Mouse (Mus musculus) cerebellum, adult 8-10 months (tissue): ENCODE measurements around the gene Cd40.

Experiments
- DNase-seq: peaks from one replicate; pipeline ENCODE4 v3.0.0; 2022

Gene Cd40

GRCm38 (mm10) chr2:165059961-165060360 lies 4.5 kb downstream of the Cd40 start:
- DNase-seq: no peak

- DNase-seq: no peak
These were observed 6.4 kb downstream of the Cd40 start for GRCm38 (mm10) chr2:165061638-165062433.

- no peak for DNase-seq
These were observed 9.1 kb downstream of the Cd40 start for GRCm38 (mm10) chr2:165064489-165064888.

- no peak for DNase-seq
These were observed 13.4 kb downstream of the Cd40 start for GRCm38 (mm10) chr2:165068806-165069205.

- DNase-seq: peak; percentile 87
These were observed 14.8 kb downstream of the Cd40 start for GRCm38 (mm10) chr2:165070096-165070816.

- peak; percentile 91 for DNase-seq
These were observed 18.0 kb downstream of the Cd40 start for GRCm38 (mm10) chr2:165073381-165073781.

GRCm38 (mm10) chr2:165074081-165074884 lies 18.9 kb downstream of the Cd40 start:
- DNase-seq: peak; percentile 86

GRCm38 (mm10) chr2:165074937-165075336 lies 19.5 kb downstream of the Cd40 start:
- peak; percentile 95 for DNase-seq

- DNase-seq: peak; percentile 25
These were observed 21.6 kb downstream of the Cd40 start for GRCm38 (mm10) chr2:165077055-165077454.

GRCm38 (mm10) chr2:165078045-165078444 lies 22.6 kb downstream of the Cd40 start:
- DNase-seq: no peak

- DNase-seq: no peak
These were observed 23.2 kb downstream of the Cd40 start for GRCm38 (mm10) chr2:165078605-165079004.

GRCm38 (mm10) chr2:165080657-165081056 lies 25.2 kb downstream of the Cd40 start:
- no peak for DNase-seq

- DNase-seq: no peak
These were observed 25.8 kb downstream of the Cd40 start for GRCm38 (mm10) chr2:165081257-165081656.

- no peak for DNase-seq
These were observed 31.2 kb downstream of the Cd40 start for GRCm38 (mm10) chr2:165086634-165087033.

- DNase-seq: no peak
These were observed 34.0 kb downstream of the Cd40 start for GRCm38 (mm10) chr2:165089470-165089869.

- DNase-seq: no peak
These were observed 35.2 kb downstream of the Cd40 start, which contains the start of gene 1700025C18Rik for GRCm38 (mm10) chr2:165090650-165091049. Gene 1700025C18Rik (minus strand): TSS chr2:165090750.

- DNase-seq: no peak
These were observed 36.1 kb downstream of the Cd40 start for GRCm38 (mm10) chr2:165091433-165091965.

- DNase-seq: no peak
These were observed 37.0 kb downstream of the Cd40 start for GRCm38 (mm10) chr2:165092393-165092792.

GRCm38 (mm10) chr2:165096367-165096766 lies 40.9 kb downstream of the Cd40 start:
- no peak for DNase-seq

- DNase-seq: no peak
These were observed 43.4 kb downstream of the Cd40 start for GRCm38 (mm10) chr2:165098861-165099260.

GRCm38 (mm10) chr2:165100749-165101148 lies 45.3 kb downstream of the Cd40 start:
- DNase-seq: no peak

GRCm38 (mm10) chr2:165102920-165103319 lies 47.5 kb downstream of the Cd40 start:
- DNase-seq: no peak

GRCm38 (mm10) chr2:165105513-165106079 lies 50.2 kb downstream of the Cd40 start:
- DNase-seq: no peak
